Mouse (Mus musculus): ENCODE measurements around the gene Prkd1.

- TF ChIP-seq CTCF (IDR thresholded peaks at IDR 0.05; ENCODE audit: insufficient read depth, low read length) (no peak), POLR2A (IDR thresholded peaks at IDR 0.05; ENCODE audit: borderline replicate concordance, extremely low read depth, low read depth, low read length) (no peak)
Measured at GRCm38 (mm10) chr12:50560536-50560935, 88.4 kb downstream of the Prkd1 start.

Data from lung, adult 2 months (tissue).